Mouse (Mus musculus) cerebellum, adult 9-10 months (tissue): ENCODE data around the gene Grb2.

ENCODE experiments used
- DNase-seq: peaks from one replicate; pipeline ENCODE4 v3.0.0; 2022

Grb2 gene

GRCm38 (mm10) chr11:115599722-115600121 lies 108.7 kb downstream of the Grb2 start:
- no peak for DNase-seq

GRCm38 (mm10) chr11:115598309-115598708 lies 110.1 kb downstream of the Grb2 start:
- no peak for DNase-seq

GRCm38 (mm10) chr11:115595209-115595608 lies 113.2 kb downstream of the Grb2 start:
- no peak for DNase-seq
